Mouse (Mus musculus) cerebellum, adult 2 months (tissue): ENCODE data around the gene Iqsec3. TPM values are rescaled to one million over a fixed set of nuclear protein-coding genes. Genes with fewer than 3 reads are reported as not detected.
A peak's percentile ranks its signal among the peaks of the same experiment; 100 is the strongest.
"Not testable (repeated sequence)": the region's sequence is repeated elsewhere in the genome, so short reads cannot be mapped to it uniquely, and the experiment has no call there.

Experiments
- DNase-seq, 2 experiments: peaks; one replicate each; pipeline ENCODE4 v3.0.0; 2021
- H3K27ac ChIP-seq: fragments of 200-500 bp; 2 replicates; pipeline ENCODE4 v1.5.1; 2012; ENCODE audit warnings: low read length, control low read depth, inconsistent platforms; ENCODE audit not compliant: insufficient read depth
- H3K27me3 ChIP-seq: fragments of 200-500 bp; 2 replicates; pipeline ENCODE4 v1.6.1; 2012; ENCODE audit warnings: inconsistent platforms, mild to moderate bottlenecking, low read length, moderate library complexity; ENCODE audit not compliant: control insufficient read depth, insufficient read depth
- H3K4me1 ChIP-seq: fragments of 200-500 bp; 2 replicates; pipeline ENCODE4 v1.6.1; 2011; ENCODE audit warnings: low read length; ENCODE audit not compliant: control insufficient read depth, insufficient read depth
- H3K4me3 ChIP-seq: fragments of 200-500 bp; replicated peaks from 2 replicates; pipeline ENCODE3; 2011; ENCODE audit warnings: mild to moderate bottlenecking, low read depth, low read length, control low read depth; ENCODE audit not compliant: insufficient read depth
- CTCF ChIP-seq: fragments of 200-500 bp; IDR thresholded peaks from 2 replicates; pipeline ENCODE4 v1.5.1; 2011; ENCODE audit warnings: low read depth, mild to moderate bottlenecking, control low read depth, low read length, moderate library complexity, borderline replicate concordance; ENCODE audit not compliant: insufficient read depth
- POLR2A ChIP-seq: fragments of 200-500 bp; IDR thresholded peaks from 2 replicates; pipeline ENCODE4 v1.6.1; 2011; ENCODE audit warnings: low read length, control low read depth, borderline replicate concordance; ENCODE audit not compliant: insufficient read depth
- WGBS: fragments of 180-500 bp; shearing (Covaris S2); methylation state at CpG from one replicate; pipeline ENCODE4 v1.1.7; 2018; 5-methylcytosine and 5-hydroxymethylcytosine counted together
- polyA plus RNA-seq: library from polyadenylated mRNA; depleted of rRNA; stranded (reverse); fragments of >200 nt; gene quantifications from 2 replicates; pipeline ENCODE4 v1.2.3, GENCODE M21; 2012

The Iqsec3 gene
- polyA plus RNA-seq, 1 experiment = 66.5 TPM

GRCm38 (mm10) chr6:121376159-121376558, 97.3 kb downstream of the Iqsec3 start:
- 69% methylated on average over 12 of the region's 12 CpGs for WGBS

GRCm38 (mm10) chr6:121371197-121371980, 102.1 kb downstream of the Iqsec3 start:
- 82% methylated on average over 10 of the region's 10 CpGs for WGBS
- H3K27ac ChIP-seq = no peak overlapping the region
- no peaks in the 10 kb centered on the region for H3K27me3 ChIP-seq
- no peaks in the 10 kb centered on the region for H3K4me1 ChIP-seq
- TF ChIP-seq POLR2A (no peak), CTCF (no peak)
- no peak overlapping the region for H3K4me3 ChIP-seq
- DNase-seq = no peak

More at GRCm38 (mm10) chr6:121376159-121376558, 97.3 kb downstream of the Iqsec3 start:
- Histone ChIP-seq H3K27ac (no peak overlapping the region), H3K4me3 (no peak overlapping the region), H3K4me1 (no peaks in the 10 kb centered on the region; the same call in 1 of the 2 replicates), H3K27me3 (no peaks in the 10 kb centered on the region)
- TF ChIP-seq CTCF = no peak
- TF ChIP-seq POLR2A = no peak
- DNase-seq = no peak

- DNase-seq = no peak
- peaks cover 3% of the 10 kb centered on the region; the same call in 1 of the 2 replicates for H3K4me1 ChIP-seq
- no peak overlapping the region for H3K27ac ChIP-seq
- no peaks in the 10 kb centered on the region for H3K27me3 ChIP-seq
- 57% methylated on average over 3 of the region's 3 CpGs for WGBS
- H3K4me3 ChIP-seq = no peak overlapping the region
- TF ChIP-seq POLR2A = no peak
- no peak for TF ChIP-seq CTCF
Observed at GRCm38 (mm10) chr6:121367099-121367498, 106.4 kb downstream of the Iqsec3 start.

GRCm38 (mm10) chr6:121366537-121366936, 106.9 kb downstream of the Iqsec3 start:
- TF ChIP-seq CTCF = peak; percentile 36; the same call in 1 of the 2 replicates
- not testable (repeated sequence) for H3K27ac ChIP-seq, DNase-seq, H3K4me3 ChIP-seq, H3K27me3 ChIP-seq, H3K4me1 ChIP-seq
- 44% methylated on average over 2 of the region's 2 CpGs for WGBS

GRCm38 (mm10) chr6:121363956-121364355, 109.5 kb downstream of the Iqsec3 start:
- peaks cover 3% of the 10 kb centered on the region; the same call in 1 of the 2 replicates for H3K4me1 ChIP-seq
- H3K27ac ChIP-seq = no peak overlapping the region
- peak in 1 of 2 experiments; percentile 12 for DNase-seq
- no peak overlapping the region for H3K4me3 ChIP-seq
- no peaks in the 10 kb centered on the region; the same call in 1 of the 2 replicates for H3K27me3 ChIP-seq
- TF ChIP-seq POLR2A = no peak
- WGBS = 31% methylated on average over 4 of the region's 4 CpGs

GRCm38 (mm10) chr6:121363061-121363460, 110.4 kb downstream of the Iqsec3 start:
- 39% methylated on average over 6 of the region's 6 CpGs for WGBS
- no peak for TF ChIP-seq CTCF
- TF ChIP-seq POLR2A = no peak
- no peak overlapping the region for H3K27ac ChIP-seq
- no peaks in the 10 kb centered on the region; the same call in 1 of the 2 replicates for H3K27me3 ChIP-seq
- no peak overlapping the region for H3K4me3 ChIP-seq
- H3K4me1 ChIP-seq = peaks cover 3% of the 10 kb centered on the region; the same call in 1 of the 2 replicates
- DNase-seq = no peak

- no peaks in the 10 kb centered on the region for H3K4me1 ChIP-seq
- H3K4me3 ChIP-seq = no peak overlapping the region
- DNase-seq = no peak
- 73% methylated on average over 6 of the region's 6 CpGs for WGBS
- TF ChIP-seq POLR2A (no peak), CTCF (no peak)
- no peak overlapping the region for H3K27ac ChIP-seq
- no peaks in the 10 kb centered on the region; the same call in 1 of the 2 replicates for H3K27me3 ChIP-seq
Observed at GRCm38 (mm10) chr6:121357232-121357631, 116.2 kb downstream of the Iqsec3 start.

GRCm38 (mm10) chr6:121356041-121356440, 117.4 kb downstream of the Iqsec3 start:
- TF ChIP-seq POLR2A (no peak), CTCF (no peak)
- no peak overlapping the region for H3K27ac ChIP-seq
- 73% methylated on average over 1 of the region's 1 CpGs for WGBS

More at GRCm38 (mm10) chr6:121356041-121356440, 117.4 kb downstream of the Iqsec3 start:
- no peak for DNase-seq
- H3K4me3 ChIP-seq = no peak overlapping the region
- no peaks in the 10 kb centered on the region for H3K4me1 ChIP-seq
- H3K27me3 ChIP-seq = no peaks in the 10 kb centered on the region; the same call in 1 of the 2 replicates
